Mouse (Mus musculus): Measurements from ENCODE around the gene H2afj.

The H2afj gene

DNA sequence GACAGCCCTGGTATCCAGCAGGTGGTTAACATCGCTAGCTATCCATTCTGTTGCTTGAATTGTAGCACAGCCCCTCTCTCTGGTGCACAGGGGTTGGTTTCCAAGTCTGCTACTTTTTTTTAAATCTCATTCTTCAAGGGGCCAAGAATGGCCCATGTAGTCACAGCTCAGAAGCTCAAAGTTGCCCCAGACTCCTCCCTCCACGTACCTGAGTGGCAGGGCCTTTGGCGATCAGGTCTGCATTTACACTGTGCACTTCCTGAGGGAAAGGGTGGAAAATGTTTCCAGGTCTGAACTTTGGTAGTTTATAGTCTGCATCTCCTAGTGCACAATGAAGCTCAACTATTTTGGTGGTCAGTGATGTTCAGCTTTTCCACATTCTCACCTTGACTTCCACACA is 39.2 kb downstream of the H2afj start:
- no peak for DNase-seq (ENCODE audit: low read depth, low spot score)

DNA sequence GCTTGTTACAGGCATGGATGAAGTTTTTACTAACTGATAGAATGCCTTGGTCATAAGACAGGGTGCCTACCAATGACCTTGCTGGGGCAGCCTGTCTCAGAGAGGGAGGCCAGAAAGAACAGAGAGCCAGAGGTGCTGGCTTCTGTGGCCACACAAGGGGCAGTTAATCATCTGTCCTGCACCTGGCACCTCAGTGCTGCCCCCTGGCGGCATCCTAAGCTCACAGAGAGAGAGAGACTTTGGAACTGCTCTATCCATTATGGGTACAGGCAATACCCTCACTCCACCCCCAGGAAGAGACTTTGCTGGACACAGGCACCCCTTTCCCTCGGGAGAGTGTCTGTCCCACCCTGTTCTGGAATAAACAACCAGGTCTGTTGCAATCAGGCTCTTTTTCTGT is 39.7 kb downstream of the H2afj start:
- no peak for DNase-seq (ENCODE audit: low read depth, low spot score)

DNA sequence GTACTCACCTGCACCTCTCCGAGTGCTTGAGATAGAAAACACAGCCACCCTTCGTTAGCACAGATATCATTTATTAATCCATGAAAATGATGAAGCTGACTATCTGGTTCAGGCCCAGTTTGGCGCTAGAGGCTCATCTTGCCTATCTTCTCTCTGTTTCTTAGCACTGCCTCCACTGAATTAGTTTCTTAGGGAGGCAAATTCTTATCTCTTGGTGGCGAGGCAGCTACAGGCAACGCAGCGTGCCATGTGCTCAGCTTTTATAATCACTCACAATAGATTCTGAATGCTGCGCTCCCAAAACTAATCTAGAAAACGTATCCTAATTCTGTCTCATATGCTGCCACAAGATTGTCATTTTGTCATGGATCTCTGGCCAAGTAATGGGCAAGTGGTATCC is 40.4 kb downstream of the H2afj start:
- DNase-seq (ENCODE audit: low read depth, low spot score): no peak

GRCm38 (mm10) chr6:136848971-136849370 is 40.9 kb downstream of the H2afj start:
- DNase-seq (ENCODE audit: low read depth, low spot score): no peak

DNA sequence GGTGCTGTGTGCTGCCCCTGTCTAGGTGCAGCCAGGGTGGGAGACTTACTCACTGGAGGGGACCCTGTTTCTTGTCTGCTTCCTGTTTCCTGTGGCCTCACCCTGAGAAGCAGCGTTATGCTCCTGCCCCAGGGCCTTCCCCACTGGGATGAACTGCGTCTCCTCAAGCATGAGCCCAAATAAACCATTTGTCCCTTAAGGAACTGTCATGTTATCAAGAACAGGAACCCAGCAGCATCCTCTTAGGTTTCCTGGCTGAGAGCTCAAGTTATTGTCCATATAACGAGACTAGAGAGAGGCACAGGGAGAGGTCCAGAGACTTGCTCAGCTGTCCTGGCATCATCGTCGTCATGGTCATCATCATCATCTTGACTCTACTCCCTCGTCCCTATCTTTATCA is 42.2 kb downstream of the H2afj start:
- no peak for DNase-seq (ENCODE audit: low read depth, low spot score)

DNA sequence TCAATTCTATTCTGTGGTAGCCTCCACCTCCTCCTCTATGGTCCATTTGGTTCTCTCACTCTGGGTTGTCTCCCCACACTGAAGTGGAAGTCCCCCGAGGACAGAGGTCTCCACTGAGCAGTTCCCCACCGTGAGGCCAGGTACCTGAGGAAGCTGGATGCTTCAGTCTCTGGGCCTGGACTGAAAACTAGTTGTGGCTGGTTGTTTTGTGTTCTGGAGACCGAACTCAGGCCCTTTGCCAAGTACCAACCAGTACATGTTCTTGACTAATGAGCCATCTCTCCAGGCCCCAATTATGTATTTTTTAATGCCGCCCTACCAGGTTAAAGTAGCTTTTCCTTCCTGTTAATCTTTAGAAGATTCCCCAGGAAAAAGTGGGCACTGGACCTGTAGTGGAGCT is 44.3 kb downstream of the H2afj start:
- no peak for DNase-seq (ENCODE audit: low read depth, low spot score)

DNA sequence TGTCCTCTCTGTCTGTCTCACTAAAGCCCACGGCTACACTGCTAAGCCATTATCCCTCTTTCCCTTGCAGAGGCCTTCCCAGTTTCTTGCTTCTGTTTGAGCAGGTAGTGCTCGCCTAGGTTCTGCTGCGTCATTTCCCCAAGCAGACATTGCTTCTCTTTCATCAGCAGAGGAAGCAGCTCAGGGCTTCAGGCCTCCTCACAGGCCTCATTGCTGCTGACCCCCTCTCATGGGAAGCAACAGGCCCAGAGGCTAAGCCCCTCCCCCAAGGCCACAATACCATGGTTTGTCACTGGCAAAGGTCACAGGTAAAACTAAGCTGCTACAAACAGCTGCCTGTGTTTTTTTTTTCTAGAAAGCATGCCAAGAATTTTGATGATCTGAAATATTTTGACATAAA is 44.7 kb downstream of the H2afj start:
- DNase-seq (ENCODE audit: low read depth, low spot score): peak; percentile 55

DNA sequence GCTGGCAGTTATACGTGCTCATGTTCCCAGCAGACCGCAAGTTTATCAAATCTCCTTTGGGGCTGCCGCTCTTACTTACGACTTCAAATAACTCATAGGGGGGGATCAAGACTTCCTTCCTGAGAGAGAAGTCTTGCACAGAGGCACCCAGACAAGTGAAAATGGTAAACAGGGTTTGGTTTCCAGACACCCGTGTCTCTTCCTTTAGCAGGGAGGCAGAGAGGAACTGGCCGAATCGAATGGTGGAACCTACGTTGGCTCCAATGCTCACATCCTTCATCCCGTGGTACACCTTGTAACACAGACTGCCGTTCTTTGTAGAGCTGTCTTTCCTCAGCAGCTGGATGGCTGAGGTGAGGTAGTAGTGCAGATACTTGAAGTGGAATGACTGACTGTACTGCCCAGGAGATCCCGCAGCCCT is 46.3 kb downstream of the H2afj start:
- no peak for DNase-seq (ENCODE audit: low read depth, low spot score)

DNA sequence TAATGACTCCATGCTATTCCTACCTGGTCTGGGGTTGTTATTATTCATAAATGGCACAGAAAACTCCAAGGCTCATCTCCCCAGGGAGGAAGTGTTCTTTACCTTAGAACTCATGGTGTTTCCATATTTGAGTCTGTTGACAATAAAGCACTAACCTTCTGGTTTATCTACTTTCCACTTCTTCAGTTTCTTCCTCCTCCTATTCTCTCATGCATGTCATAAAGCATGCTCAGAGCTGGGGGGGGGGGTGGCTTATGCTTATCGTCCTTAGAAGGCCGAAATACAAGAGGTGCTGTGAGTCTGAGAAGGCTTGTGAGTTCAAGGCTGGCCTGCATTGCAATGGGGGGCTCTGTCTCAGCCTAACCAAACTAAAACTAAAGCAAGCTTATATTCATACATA is 47.1 kb downstream of the H2afj start:
- DNase-seq (ENCODE audit: low read depth, low spot score): no peak

DNA sequence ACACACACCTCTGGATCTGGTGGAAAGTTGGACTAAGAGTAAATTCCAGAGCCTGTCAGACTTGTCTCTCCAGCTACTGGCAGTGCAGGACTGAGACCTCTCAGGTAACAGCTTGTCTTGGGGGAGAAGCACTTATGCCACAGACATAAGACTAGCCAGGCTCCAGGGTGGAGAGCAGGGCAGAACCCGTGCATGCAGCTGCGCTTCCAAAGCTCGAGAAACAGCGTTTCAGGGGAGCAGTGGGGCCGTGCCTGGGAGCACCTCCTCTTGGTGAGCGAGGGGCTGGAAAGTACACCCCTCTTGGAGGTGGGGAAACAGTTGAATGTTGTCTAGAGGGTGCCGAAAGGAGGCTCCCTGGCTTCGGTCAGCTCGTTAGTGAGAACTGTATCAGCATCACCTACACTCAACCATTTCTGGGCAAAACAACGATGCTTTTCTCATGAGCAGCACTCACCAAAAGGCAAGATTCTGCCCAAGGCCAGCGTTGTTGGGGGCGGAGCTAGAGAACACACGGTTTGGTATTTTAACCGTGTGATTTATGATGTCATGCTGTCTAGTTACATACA is 48.1 kb downstream of the H2afj start:
- peak; percentile 38 for DNase-seq (ENCODE audit: low read depth, low spot score)

DNA sequence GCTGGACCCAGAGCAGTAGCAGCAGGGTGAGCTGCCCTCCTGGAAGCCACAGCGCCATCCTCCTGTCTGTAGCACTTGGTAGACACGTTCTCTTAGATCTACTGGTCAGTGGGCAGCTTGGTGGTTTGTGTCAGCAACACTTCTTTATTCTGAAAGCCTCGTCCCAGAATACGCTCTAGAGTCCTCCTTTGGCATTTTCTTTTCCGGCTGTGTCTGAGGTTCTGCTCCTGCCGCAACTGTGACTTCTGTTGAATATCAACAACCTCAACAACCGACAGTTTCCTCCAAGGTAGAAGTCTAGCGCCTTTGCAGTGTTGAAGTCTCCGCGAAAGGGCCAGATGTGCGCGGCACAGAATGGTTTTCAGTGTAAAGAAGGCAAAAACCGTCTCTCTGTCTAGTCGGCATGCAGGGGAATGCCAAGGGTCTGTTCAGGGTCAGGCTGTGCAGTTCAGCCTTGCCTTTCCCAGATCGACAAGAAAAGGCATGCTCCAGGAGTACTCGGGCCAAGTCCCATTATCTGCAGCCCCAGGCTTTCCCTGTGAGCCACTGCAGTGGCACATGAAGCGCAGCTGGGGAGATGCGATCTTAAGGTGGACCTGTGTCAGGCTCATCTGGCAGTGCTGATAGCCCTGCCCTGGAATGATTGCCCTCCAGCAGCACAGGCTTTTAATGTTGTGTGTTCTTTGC is 49.3 kb downstream of the H2afj start, which contains the start of gene Art4:
Art4 (minus strand) TSS at position 548 of the 687 bp plus-strand sequence.
- no peak for DNase-seq (ENCODE audit: low read depth, low spot score)

DNA sequence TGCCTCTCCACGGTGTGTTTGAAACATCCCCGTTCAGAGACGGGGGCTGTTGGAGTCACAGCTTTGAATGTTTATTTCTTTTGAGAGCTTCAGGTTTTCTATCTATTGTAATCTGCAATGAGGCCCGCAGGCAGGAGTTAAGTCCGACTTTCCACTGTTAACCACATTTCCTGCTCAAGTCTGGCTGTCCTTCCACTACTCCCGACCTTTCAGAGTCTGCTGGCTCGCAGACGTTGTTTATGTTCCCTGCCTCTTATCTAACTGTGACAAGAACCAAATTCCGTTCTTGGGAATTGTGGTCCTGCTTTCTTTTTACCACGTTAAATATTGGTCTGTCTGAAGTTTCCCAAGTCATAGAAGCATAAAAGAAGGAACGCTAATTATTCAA is 49.8 kb downstream of the H2afj start:
- DNase-seq (ENCODE audit: low read depth, low spot score): no peak

DNA sequence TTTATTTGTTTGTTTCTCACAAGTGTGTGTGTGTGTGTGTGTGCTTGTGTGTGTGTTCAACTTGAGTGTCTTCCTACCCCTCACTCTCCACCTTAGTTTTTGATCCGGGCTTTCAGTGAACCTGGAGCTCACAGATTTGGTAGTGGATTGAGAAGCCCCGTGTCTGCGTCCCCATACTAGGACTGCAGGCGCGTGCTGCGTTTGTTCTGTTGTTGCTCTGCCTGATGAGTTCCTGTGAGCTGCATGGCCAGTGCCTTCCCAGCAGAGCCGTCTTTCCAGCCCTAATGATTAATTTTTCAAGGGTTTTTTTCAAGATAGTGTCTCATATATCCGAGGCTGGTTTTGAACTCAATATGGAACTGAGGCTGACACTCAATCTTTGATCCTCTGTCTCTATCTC is 50.4 kb downstream of the H2afj start:
- no peak for DNase-seq (ENCODE audit: low read depth, low spot score)

Data from forelimb bud, embryonic 11.5 days (tissue).